Mouse (Mus musculus): ENCODE measurements around the gene Btnl2.

The Btnl2 gene

DNA sequence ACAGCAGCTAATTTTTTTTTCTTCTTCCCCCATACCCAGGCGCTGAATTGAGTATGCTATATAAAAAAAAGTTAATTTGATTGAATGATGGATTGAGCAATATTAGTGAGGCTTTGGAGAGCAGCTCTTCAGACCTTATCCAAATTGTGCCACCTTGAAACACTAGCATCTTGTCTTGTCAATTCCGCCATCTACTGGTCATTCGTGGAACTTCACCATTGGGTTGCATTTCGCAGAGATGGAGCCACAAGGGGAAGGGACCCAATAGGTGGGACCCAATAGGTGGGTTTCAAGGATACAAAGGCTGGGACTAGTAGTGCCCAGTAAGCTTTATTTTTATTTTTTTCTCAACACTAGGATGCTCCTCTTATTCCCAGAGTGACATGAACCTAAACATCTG lies 5.2 kb upstream of the Btnl2 start:
- DNase-seq, result peak; percentile 79

DNA sequence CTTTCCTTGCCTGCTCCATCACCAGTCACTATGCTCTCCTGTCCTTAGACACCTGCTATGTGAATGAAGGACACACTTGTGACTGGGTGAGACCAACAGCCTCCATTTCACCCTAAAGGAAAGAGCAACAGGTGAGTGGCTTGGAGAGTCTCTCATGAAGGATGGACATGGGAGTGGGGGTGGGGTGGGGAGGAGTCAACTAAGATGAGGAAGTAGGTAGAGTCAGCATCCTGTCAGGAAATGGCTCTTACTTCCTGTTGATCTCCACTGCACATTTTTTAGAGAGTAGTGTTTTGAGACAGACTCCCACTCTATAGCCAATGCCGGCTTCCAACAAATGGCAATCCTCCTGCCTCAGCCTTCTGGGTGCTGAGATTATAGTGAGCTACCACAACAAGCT lies 318 bp downstream of the Btnl2 start:
- DNase-seq, result no peak

DNA sequence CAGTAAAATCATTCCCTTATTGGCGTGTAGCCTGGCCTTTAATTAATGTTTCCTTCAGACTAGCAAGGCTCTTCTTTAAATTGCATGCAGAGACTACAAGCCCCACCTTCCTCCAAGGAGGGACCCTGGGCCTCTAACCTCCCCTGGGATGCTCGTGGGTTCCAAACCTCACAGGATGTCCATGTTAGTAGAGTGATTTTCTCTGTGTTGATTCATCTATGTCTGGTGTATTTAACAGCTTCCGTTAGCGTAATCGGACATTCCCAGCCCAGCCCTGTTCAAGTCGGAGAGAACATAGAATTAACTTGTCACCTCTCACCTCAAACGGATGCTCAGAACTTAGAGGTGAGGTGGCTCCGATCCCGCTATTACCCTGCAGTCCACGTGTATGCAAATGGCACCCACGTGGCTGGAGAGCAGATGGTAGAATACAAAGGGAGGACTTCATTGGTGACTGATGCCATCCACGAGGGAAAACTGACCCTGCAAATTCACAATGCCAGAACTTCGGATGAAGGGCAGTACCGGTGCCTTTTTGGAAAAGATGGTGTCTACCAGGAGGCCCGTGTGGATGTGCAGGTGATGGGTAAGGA lies 8.4 kb downstream of the Btnl2 start:
- DNase-seq, result no peak

DNA sequence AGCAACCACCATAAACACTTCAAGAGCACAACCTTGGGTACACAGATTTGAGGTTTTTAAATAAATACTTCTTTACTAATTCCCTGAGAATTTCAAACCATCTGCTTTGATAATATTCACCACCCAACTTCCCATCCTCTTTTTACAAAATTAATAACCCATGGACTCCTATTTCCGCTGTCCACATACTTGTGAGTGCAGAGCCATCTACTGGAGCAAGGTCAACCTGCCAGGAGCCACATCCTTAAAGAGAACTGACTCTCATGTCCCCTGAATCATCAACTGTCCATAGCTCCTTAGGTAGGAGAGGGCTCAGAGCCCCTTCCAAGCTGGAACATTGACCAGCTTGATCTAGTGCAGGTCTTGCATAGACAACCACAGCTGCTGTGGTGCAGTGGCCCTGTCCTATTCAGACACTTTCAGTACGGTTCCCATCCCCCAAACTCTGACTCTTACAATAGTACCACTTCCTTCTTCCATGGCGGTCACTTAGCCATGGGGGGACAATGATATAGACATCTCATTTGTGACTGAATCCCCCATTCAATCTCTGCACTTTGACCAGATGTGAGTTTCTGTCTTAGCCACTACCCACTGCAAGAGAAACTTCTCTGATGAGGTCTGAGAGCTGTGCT lies 9.2 kb downstream of the Btnl2 start:
- DNase-seq, result no peak

DNA sequence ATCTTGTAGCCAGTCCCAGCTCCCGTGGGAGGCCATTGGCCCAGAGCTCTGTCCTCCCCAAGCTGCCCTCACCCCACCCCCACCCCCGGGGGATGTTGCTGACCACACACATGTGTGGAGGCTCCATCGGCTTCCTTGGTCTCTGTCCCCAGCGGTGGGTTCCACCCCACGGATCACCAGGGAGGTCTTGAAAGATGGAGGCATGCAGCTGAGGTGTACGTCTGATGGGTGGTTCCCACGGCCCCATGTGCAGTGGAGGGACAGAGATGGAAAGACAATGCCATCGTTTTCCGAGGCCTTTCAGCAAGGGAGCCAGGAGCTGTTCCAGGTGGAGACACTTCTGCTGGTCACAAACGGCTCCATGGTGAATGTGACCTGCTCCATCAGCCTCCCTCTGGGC lies 10.4 kb downstream of the Btnl2 start:
- no peak for DNase-seq

DNA sequence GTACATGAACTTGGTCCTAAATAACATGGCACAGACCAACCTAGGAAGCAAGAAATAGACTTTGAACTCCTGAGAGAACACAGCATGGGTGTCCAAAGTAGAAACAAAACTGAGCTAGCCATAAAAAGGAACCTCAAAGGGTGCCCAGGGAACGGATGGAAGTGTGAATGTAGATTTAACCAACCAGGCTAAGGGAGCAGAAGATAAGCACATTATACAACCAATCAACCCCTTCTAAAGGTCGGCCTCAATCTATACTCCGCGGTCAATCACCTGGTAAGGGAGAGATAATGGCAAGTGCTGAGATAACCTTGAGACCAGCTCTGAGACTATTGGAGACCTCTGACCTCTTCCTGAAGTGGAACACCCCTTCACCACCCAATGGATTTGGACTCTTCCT lies 15.9 kb downstream of the Btnl2 start:
- no peak for DNase-seq

DNA sequence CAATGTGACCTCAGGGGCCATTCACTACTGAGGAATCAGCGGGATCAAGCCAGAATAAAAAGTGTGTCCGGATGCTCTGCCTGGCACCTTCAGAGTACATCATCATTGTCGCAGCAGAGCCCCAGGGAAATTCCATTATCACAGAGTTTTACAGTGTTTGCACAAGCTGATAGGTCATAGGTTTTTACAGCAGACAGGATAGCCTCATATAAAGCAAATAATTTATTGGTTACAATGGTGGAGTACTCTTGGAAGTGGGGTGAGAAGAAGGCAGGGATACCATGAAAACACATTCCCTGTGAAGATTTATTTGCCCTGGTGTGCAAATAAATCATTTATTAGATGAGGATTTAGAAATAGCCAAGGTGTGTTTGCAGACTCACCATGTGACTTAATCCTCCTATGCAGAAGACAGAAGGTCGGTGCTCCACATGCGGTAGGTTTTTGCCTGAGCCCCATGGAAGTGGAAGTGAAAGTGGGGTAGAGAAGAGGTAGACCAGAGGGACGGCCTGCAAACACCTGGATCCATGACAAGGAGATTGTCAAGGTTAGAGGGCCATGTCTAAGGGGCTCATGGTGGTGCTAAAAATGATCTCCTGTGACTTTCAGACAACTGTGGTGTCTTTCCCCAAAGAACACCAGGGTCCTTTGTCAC lies 18.6 kb downstream of the Btnl2 start:
- DNase-seq, result no peak

DNA sequence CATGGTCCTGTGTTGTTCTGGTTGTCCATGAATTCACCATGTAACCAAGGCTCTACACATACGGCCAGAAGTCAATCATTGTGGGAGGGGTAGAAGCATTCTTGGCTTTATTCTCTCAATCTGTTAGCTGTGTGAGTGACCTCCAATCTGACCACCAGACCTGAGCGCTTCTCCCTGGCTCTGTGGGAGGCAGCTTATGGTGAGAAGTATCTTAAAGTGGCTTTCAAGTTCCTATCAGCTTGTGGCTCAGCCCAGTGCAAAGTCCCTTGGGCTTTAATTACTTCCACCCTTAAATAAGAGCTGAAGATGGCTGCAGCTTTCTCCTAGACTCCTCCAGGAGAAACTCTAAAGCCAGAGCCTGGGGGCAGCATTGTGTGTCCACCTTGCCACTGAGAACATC lies 22.2 kb downstream of the Btnl2 start, which contains the start of gene Btnl1:
Btnl1 (plus strand) TSS at position 286 of the 400 bp plus-strand sequence.
- no peak for DNase-seq

DNA sequence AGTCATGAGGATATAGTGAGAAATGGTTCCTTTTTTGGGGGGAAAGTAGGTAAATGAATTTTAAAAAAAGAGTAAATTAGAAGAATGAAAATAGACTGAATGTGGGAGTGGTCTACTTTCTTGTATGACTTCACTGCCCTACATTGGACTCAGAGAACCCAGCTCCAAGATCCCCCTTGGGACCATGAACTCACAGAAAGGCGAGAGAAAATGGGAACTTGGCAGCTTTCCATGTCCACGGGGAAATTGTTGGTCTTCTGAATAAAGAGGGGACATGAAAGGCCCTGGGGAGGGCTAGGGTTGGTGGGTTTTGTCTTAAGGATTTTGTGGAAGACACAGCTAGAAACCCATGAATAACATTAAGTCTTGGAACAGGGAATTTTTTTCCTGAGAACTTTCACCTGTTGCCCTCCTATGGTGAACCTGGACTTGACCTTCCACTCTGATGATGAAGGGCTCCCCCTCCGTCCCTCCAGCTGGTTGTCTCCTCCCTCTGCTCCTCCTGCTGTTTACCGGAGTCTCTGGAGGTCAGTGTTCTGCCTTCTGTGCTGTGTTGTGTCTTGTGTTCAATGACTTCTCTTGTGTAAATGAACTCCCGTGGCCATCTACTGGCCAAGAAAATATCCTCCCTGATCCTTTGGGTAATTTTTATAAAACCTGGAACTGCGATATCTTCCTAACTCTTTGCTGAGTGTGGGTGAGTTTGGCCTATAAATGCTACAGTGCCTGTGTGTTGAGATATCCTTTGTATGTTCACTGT lies 23.0 kb downstream of the Btnl2 start:
- no peak for DNase-seq

DNA sequence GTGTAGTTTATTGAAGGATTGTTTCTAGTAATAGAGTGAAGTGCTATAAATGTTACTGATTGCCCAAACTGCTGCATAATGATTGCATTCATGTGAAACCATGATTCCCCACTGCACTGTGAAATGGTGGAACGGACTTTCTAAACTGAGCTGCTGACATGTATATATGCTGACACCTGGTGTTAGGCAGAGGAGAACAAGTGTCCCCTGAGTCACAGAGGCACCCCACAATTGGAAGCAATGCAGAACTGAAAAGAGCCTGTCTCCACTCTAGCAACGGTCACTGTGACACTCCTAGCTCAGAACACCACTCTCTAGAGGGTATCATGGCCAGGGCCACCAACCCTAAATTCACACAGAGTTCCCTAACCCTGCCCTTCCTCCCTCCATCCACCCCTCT lies 24.1 kb downstream of the Btnl2 start:
- no peak for DNase-seq

DNA sequence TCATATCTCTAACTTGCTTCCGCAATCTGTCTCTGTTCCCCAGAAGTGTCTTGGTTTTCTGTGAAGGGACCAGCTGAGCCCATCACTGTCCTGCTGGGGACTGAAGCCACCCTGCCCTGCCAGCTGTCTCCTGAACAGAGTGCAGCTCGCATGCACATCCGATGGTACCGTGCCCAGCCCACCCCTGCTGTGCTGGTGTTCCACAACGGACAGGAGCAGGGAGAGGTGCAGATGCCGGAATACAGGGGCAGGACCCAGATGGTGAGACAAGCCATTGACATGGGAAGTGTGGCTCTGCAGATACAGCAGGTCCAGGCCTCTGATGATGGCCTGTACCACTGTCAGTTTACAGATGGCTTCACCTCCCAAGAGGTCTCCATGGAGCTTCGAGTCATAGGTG lies 24.8 kb downstream of the Btnl2 start:
- DNase-seq, result no peak

DNA sequence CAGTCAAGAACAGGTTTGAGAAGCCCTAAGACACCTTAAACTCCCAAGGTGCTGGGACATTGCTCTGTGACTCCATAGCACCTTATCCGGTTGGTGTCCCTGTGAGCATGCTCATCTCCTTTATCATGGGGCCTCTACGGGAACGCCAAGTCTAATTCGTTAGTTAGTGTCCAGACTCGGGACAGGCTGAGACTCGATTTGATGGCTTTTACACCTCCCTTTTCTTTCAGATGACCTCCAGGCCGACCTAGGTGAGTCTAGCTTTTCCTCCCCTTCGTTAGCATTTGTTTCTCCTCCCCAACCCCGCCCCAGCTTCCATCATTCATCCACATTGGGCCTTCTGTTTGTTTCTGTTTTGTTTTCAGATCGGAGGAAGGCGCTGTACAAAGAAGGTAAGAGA lies 27.3 kb downstream of the Btnl2 start:
- no peak for DNase-seq

DNA sequence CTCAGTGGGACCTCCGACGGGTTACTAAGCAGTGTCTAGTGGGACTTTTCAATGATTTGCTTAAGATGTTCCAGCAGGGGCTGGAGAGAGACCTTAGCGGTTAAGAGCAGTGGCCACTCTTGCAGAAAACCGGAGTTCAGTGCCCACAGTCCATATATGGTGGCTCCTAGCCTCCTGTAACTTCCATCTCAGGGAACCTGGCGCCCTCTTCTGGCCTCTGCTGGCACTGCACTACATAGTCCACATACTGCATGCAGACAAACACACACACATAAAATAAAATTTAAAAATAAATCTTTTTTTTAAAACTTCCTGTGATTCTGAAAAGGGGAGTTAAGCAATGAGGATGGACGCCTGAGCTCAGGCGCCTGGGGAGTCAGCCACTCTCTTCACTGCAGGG lies 28.6 kb downstream of the Btnl2 start:
- DNase-seq, result no peak

DNA sequence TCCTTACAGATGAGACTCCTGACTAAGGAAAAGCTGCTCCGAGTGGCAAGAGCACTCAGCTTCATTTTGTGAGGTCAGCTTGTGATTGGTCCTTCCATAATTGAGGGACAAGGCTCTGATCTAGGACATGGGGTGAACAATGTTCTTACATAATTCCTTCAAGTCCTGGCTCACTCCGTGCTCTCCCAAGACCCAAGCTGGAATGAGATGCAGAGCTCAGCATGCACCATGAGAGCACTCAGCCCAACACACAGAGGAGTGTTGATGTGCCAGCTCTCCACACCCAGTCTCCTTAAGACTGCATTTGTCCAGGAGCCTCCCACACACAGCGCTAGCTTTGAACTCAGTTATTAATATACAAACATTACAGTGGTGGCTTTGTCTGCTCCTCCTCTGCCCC lies 30.1 kb downstream of the Btnl2 start:
- DNase-seq, result no peak

DNA sequence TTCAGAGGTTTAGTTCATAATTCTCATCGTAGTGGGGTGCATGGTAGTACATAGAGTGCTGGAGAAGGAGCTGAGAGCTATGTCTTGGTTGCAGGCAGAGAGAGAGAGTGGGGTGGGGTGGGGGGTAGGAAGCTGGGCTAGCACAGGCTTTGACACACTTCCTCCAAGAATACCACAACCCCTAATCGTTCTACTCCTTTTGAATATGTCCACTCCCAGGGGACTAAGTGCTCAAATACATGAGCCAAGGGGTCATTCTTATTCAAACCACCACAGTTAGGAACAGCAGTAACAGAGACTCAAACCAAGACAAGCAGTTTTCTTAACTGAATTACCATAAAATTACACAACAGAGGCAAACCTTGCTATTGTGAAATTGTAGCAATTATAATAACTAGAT lies 32.0 kb downstream of the Btnl2 start:
- DNase-seq, result no peak

DNA sequence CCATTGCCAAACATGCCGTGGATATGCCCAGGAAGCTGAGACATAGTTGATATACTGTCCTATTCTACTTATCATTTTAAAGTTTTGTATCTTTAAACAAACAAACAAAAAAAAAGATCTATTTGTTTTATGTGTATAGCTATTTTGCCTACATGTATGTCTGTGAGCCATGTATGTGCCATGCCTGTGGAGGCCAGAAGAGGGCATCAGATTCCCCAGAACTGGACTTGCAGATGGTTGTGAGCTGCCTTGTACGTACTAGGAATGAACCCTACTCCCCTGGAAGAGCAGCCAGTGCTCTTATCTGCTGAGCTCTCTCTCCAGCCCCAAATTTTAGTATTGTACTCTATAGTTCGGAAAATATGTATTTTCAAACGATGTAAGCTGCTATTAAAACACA lies 33.9 kb downstream of the Btnl2 start:
- peak; percentile 65 for DNase-seq

DNA sequence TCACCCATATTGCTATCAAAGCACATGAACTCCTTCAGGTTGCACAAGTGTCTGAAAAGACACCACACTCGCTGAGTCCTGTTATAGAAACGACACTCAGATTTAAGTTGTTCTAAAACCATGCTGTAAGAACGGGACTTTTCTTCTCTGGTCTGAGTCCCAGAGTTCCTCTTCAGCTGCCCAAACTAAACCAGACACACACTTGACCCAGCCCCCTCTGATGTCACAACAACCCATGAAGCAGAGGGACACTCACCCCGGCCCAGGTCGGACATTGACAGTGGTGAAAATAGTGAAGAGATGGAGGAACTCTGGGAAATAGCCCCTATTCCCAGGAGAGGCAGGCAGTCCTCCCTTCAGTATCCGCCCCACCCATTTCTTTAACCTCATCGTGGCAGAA lies 36.9 kb downstream of the Btnl2 start:
- DNase-seq, result no peak

DNA sequence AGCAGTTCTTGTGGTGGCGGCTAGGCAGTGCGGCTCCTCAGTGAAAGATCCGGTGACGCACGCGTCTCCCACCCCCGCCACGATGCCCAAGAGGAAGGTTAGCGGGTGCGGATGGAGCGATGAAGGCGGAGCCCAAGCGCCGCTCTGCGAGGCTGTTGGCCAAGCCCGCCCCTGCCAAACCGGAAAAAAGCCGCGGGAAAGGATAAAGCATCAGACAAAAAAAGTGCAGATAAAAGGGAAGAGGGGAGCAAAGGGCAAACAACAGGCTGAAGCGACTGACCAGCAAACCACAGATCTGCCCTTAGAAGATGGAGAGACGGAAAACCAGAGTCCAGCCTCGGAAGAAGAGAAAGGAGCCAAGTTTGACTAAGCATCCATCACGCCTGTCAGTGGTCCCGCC lies 37.7 kb downstream of the Btnl2 start:
- peak; percentile 53 for DNase-seq

DNA sequence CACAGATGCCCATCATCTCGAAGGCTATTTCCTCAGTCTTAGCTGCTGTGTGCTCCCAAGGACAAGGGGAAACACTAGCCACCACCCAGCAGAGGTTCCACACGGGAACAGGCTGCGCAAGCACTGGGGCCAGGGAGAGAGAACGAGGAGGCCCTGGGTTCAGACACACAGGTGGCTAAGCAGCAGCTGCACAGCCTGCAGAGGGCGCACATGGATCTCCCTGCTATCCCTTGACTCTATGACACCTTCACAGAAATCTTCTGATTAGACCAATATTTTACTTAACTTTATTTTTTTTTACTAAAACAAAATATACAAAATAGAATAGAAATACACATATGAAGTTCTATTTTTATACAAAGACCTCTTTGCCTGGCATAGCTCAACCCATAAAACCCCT lies 42.7 kb downstream of the Btnl2 start:
- no peak for DNase-seq

DNA sequence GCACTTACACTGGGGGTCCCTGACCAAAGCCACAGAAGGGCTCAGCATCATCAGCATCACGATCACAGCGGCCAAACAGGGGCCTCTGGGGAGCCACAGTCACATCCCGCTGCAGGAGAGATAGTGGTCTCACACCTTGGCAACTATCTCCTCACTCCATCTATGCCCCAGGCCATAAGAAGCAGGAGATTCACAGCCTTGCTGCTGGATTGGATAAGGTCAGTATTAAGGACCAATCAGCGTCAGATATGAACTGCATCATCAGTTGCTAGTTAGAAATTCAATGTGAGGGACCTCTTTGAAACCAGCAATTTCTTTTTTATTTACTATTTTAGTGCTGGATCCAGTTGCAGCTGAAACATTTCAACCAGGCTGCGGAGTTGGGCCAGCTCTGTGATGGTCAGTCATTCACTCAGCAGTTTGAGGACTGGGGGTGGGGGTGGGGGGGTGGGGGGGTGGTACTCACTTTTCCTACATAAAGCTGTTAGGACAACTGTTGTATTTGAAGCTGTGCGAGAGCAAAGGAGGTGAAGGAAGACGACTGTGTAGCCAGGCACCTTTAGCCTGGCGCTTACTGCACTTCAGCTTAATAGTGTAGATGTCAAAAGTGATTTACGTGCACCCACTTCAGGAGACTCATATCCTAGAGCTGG lies 43.6 kb downstream of the Btnl2 start:
- peak; percentile 90 for DNase-seq

DNA sequence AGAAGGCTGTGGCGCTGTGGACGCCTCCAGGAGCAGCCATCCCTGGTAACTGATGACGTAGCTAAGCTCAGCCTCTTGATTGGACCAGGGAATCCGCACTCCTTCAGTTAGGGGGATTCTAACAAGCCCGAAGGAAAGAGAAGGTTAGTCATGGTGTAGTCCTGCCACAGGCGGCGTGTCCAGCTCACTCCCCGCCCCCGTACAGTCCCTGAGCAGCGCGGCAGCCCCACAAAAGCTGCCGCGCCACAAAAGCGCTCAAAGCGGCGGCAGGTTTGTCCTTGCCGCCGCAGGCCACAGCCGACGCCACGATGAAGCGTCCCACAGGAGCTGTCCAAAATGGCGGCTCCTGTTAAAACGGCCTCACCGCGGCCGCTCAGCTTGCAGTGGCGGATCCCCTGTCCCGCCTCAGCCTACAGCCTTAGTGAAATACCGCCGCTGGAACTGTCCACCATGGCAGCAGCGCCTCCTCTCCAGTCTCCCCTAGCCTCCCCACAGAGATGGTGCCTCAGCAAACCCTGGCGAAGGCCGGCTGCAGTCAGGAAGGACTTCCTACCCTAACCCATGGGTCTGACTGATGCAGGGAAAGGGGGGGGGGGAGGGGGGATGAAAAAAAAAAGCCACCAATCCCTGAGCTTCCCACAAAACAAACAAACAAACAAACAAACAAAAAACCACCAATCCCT lies 44.2 kb downstream of the Btnl2 start, which contains the start of gene BC051142:
BC051142 (plus strand) TSS at position 110 of the 683 bp plus-strand sequence.
- peak; percentile 86 for DNase-seq

DNA sequence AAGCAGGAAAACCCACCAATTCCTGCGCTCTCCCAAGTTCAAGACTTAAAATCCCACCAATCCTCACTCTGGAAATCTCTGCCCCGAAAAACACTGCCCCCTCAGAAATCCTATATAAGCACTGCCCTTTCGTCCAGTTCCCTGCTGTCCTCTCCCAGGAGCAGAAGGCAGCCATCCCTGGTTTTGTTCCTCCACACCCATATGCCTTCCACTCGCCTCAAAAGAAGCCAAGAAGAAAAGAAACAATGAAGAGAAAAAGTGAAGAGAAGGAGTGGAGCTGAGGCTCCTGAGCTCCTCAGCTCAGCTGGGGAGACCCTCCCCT lies 44.7 kb downstream of the Btnl2 start:
- no peak for DNase-seq

DNA sequence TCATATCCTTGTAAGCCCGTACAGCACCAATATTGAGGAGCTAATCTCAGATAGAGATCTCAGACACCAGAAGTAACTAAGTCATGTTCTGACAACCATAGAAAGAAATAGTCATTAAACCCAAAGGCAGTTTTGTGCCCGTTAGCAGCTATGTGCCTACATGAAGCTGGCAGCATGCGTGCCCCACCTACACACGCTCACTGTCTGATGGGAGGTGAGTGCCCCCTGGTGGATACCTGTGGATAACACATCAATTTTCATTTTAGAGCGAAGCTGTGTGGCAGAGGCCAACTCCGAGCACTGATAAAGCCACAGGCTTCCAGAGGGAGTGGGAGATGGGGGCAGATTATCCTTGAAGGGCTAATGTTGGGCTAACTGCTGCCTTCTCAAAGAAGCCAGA lies 56.5 kb downstream of the Btnl2 start:
- DNase-seq, result peak; percentile 72
